Mouse (Mus musculus) CH12.LX (cell line): ENCODE measurements around the gene Hist1h4f. TPM values are rescaled to one million over a fixed set of nuclear protein-coding genes. Genes with fewer than 3 reads are reported as not detected.
A peak's percentile ranks its signal among the peaks of the same experiment; 100 is the strongest.
"Not testable (repeated sequence)": the region's sequence is repeated elsewhere in the genome, so short reads cannot be mapped to it uniquely, and the experiment has no call there.

Source experiments
- DNase-seq: peaks from one replicate; pipeline ENCODE4 v3.0.0-alpha.2; 2013; ENCODE audit errors: extremely low read depth
- H3K27ac ChIP-seq: 2 replicates; pipeline ENCODE4 v1.5.1; 2012; ENCODE audit warnings: low read depth, mild to moderate bottlenecking, control low read depth, moderate library complexity; ENCODE audit not compliant: insufficient read depth
- H3K27me3 ChIP-seq: replicated peaks from 2 replicates; pipeline ENCODE3; 2012; ENCODE audit warnings: inconsistent platforms
- H3K36me3 ChIP-seq, 2 experiments: replicated peaks in 1 of 2; 2 replicates each; pipeline versions ENCODE3 to v1.6.1; 2012; ENCODE audit warnings: inconsistent platforms in 1 of 2, low read length in 1 of 2, mild to moderate bottlenecking in 1 of 2, mixed read lengths in 1 of 2, moderate library complexity in 1 of 2; ENCODE audit not compliant: control insufficient read depth in 1 of 2, insufficient read depth in 1 of 2
- H3K4me1 ChIP-seq, 2 experiments: 2 replicates each; pipeline ENCODE4 v1.6.1; 2012; ENCODE audit warnings: inconsistent platforms in 1 of 2, moderate library complexity in 1 of 2; ENCODE audit not compliant: insufficient read depth in 2 of 2, control insufficient read depth in 1 of 2
- H3K4me2 ChIP-seq: 2 replicates; pipeline ENCODE4 v1.6.1; 2012; ENCODE audit warnings: low read depth, mild to moderate bottlenecking, control low read depth; ENCODE audit not compliant: poor library complexity, insufficient read depth, severe bottlenecking
- H3K4me3 ChIP-seq, 3 experiments: fragments of 150-350 bp in 1 of 3; sonication (generic) in 1 of 3; replicated peaks in 1 of 3; 2 replicates each; pipeline versions ENCODE3 to v1.5.1; 2011 to 2012; ENCODE audit warnings: low read depth in 2 of 3, low read length in 2 of 3, mild to moderate bottlenecking in 2 of 3, moderate library complexity in 2 of 3, control low read depth in 1 of 3, improper control_type of control experiment in 1 of 3, inconsistent platforms in 1 of 3, mixed read lengths in 1 of 3; ENCODE audit not compliant: poor library complexity in 1 of 3
- H3K79me2 ChIP-seq: replicated peaks from 2 replicates; pipeline ENCODE4 v1.6.1; 2012; ENCODE audit warnings: mild to moderate bottlenecking, moderate library complexity; ENCODE audit not compliant: control insufficient read depth, poor library complexity, insufficient read depth, severe bottlenecking; ENCODE audit errors: extremely low read depth
- H3K9ac ChIP-seq: 2 replicates; pipeline ENCODE4 v1.6.1; 2012; ENCODE audit warnings: low read depth, mild to moderate bottlenecking, control low read depth, moderate library complexity; ENCODE audit not compliant: insufficient read depth
- H3K9me3 ChIP-seq: replicated peaks from 2 replicates; pipeline ENCODE3; 2012; ENCODE audit warnings: low read length, inconsistent platforms, mixed read lengths
- CHD1 ChIP-seq: IDR thresholded peaks from 2 replicates; pipeline ENCODE4 v1.6.1; 2012; ENCODE audit warnings: low read depth, low read length, improper control_type of control experiment, inconsistent platforms
- CHD2 ChIP-seq: IDR thresholded peaks from 2 replicates; pipeline ENCODE4 v1.6.1; 2011; ENCODE audit warnings: low read length, improper control_type of control experiment
- JUN ChIP-seq: IDR thresholded peaks from 2 replicates; pipeline ENCODE4 v1.6.1; 2011; ENCODE audit warnings: low read depth, mild to moderate bottlenecking, low read length, improper control_type of control experiment, moderate library complexity; ENCODE audit not compliant: insufficient read depth
- NELFE ChIP-seq: IDR thresholded peaks from 2 replicates; pipeline ENCODE4 v1.6.1; 2011; ENCODE audit warnings: low read depth, low read length, improper control_type of control experiment
- POLR2A ChIP-seq: IDR thresholded peaks from 2 replicates; pipeline ENCODE4 v1.6.1; 2011; ENCODE audit warnings: low read depth, mild to moderate bottlenecking, improper control_type of control experiment, low read length
- POLR2AphosphoS2 ChIP-seq: IDR thresholded peaks from 2 replicates; pipeline ENCODE4 v1.6.1; 2011; ENCODE audit warnings: low read depth, low read length, improper control_type of control experiment
- RCOR1 ChIP-seq: conservative IDR thresholded peaks from 2 replicates; pipeline ENCODE4 v1.6.1; 2012; ENCODE audit warnings: low read depth, mild to moderate bottlenecking, inconsistent platforms, low read length, improper control_type of control experiment
- SIN3A ChIP-seq: IDR thresholded peaks from 2 replicates; pipeline ENCODE4 v1.6.1; 2012; ENCODE audit warnings: low read length, improper control_type of control experiment, inconsistent platforms
- TBP ChIP-seq: conservative IDR thresholded peaks from 2 replicates; pipeline ENCODE4 v1.6.1; 2011; ENCODE audit warnings: low read depth, low read length, improper control_type of control experiment
- ZMIZ1 ChIP-seq: IDR thresholded peaks from 2 replicates; pipeline ENCODE4 v1.6.1; 2012; ENCODE audit warnings: low read depth, mild to moderate bottlenecking, inconsistent platforms, low read length, improper control_type of control experiment
- ZNF384 ChIP-seq: IDR thresholded peaks from 2 replicates; pipeline ENCODE4 v1.6.1; 2012; ENCODE audit warnings: low read depth, low read length, improper control_type of control experiment, inconsistent platforms
- dilution Hi-C: fragments of 300-500 bp; cut with MboI; formaldehyde crosslinking; loops from 2 replicates; pipeline ENCODE4 v1.14.3; 2020; ENCODE audit warnings: low sequenced_read_pairs; ENCODE audit not compliant: extremely low pct_unique_long_range_greater_than_20kb, extremely low pct_ligation_motif_present
- in situ Hi-C: fragments of 300-500 bp; cut with MboI; formaldehyde crosslinking; loops from 3 replicates; pipeline ENCODE4 v1.14.3; 2019; ENCODE audit warnings: low sequenced_read_pairs, low pct_ligation_motif_present, low pct_unique_long_range_greater_than_20kb, mixed read lengths
- polyA plus RNA-seq: library from polyadenylated mRNA; unstranded; fragments of >175 nt; gene quantifications from 2 replicates; pipeline ENCODE4 v1.2.1, GENCODE M21; 2012; ENCODE audit warnings: low read depth; ENCODE audit not compliant: insufficient read length
- total RNA-seq, 2 experiments: library from RNA; depleted of rRNA; stranded (reverse); fragments of 300-350 nt in 1 of 2; fragments of >200 nt in 1 of 2; gene quantifications; 2 replicates each; pipeline ENCODE4 v1.2.3; 2012 to 2014

Hist1h4f gene
- total and polyA plus RNA-seq, 3 experiments: 9.0 to 4,902 (median 27.1) TPM

DNA sequence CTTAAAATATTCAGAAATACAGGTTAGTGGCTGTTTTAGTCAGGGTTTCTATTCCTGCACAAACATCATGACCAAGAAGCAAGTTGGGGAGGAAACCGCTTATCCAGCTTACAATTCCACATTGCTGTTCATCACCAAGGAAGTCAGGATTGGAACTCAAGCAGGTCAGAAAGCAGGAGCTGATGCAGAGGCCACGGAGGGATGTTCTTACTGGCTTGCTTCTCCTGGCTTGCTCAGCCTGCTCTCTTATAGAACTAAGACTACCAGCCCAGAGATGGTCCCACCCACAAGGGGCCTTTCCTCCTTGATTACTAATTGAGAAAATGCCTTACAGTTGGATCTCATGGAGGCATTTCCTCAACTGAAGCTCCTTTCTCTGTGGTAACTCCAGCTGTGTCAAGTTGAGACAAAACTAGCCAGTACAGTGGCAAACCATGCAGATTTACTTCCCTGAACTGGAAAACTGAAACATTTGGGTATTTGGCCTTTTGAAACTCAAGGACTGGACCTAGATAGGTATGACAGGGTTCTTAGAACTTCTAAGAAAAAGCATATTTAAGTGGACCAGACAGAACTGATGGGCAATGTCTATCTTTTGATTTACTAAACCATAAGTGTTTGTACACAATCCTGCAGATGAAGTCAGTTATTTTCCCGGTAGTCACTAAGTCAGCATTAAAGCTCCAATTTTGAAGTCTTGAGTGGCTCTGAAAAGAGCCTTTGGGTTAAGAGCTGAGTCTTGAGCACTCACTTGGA lies 9.0 kb downstream of the Hist1h4f start:
- H3K9ac ChIP-seq: peak overlapping the region; percentile 97
- peak overlapping the region; percentile 34 to 72 (median 50) for H3K4me3 ChIP-seq
- DNase-seq, dilution Hi-C loops, H3K79me2 ChIP-seq, H3K36me3 ChIP-seq, H3K9me3 ChIP-seq, H3K27me3 ChIP-seq, in situ Hi-C loops: not testable (repeated sequence)
- peak overlapping the region; percentile 97 for H3K27ac ChIP-seq
- H3K4me1 ChIP-seq: peaks cover 5 to 36% of the 10 kb centered on the region in 2 experiments; a peak in 3 of 4 replicates
- TF ChIP-seq RCOR1 (peak; percentile 39; the same call in 1 of the 2 replicates), NELFE (peak; percentile 52), CHD2 (0 out of 2 replicates have a peak, but pooled peaks have one; percentile 4), CHD1 (peak; percentile 69; the same call in 1 of the 2 replicates), POLR2A (peak; percentile 44; the same call in 1 of the 2 replicates), SIN3A (peak; percentile 67; the same call in 1 of the 2 replicates), ZMIZ1 (peak; percentile 77; the same call in 1 of the 2 replicates), POLR2AphosphoS2 (peak; percentile 99)
- H3K4me2 ChIP-seq: peak overlapping the region; percentile 84

DNA sequence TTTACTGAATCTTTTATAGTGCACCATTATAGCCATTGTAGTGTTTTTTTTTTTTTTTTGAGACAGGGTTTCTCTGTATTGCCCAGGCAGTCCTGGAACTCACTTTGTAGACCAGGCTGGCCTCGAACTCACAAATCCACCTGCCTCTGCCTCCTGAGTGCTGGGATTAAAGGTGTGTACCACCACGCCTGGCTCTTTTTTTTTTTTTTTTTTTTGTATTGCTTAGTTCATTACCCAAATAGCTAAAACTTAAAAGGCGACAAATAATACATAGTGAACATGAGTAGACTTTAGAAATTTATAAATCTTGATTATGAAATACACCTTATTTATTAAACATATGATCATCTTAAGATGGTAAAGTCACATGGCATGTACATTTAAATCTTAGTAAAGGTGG lies 10.0 kb downstream of the Hist1h4f start:
- Histone ChIP-seq H3K36me3 (no peaks in the 10 kb centered on the region), H3K27ac (no peak overlapping the region), H3K27me3 (no peaks in the 10 kb centered on the region), H3K4me3 (no peak overlapping the region), H3K9ac (peak overlapping the region; percentile 97; the same call in 1 of the 2 replicates), H3K4me2 (peak overlapping the region; percentile 56; the same call in 1 of the 2 replicates), H3K79me2 (no peaks in the 10 kb centered on the region), H3K4me1 (peaks cover 7 to 44% of the 10 kb centered on the region in 2 experiments; a peak in 3 of 4 replicates), H3K9me3 (no peaks in the 10 kb centered on the region)
- no peak for DNase-seq
- in situ Hi-C loops: no loop called here
- dilution Hi-C loops: no loop called here
- TF ChIP-seq JUN (no peak), ZNF384 (peak; percentile 78)

DNA sequence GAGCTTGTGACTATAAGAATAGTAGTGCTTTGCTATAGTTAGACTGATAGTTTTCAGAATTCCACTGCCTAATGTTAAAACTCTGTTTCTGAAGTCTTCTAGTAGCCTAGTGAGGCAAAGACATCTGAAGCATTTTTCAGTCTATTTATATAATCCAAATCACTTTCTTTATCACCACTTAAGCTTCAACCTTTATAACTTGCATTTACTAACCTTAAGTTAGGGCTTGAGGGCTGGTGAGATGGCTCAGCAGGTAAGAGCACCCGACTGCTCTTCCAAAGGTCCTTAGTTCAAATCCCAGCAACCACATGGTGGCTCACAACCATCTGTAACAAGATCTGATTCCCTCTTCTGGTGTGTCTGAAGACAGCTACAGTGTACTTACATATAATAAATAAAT lies 11.6 kb downstream of the Hist1h4f start:
- peak overlapping the region; percentile 26; the same call in 1 of the 2 replicates for H3K9ac ChIP-seq

More for the DNA sequence above, 11.6 kb downstream of the Hist1h4f start:
- H3K36me3 ChIP-seq, dilution Hi-C loops, DNase-seq, H3K27me3 ChIP-seq, H3K9me3 ChIP-seq, H3K4me3 ChIP-seq, H3K79me2 ChIP-seq, in situ Hi-C loops, H3K4me2 ChIP-seq, H3K27ac ChIP-seq: not testable (repeated sequence)
- peaks cover 7 to 48% of the 10 kb centered on the region in 2 experiments; a peak in 3 of 4 replicates for H3K4me1 ChIP-seq
- TF ChIP-seq TBP: peak; percentile 84
